Mouse (Mus musculus) lung, adult 2 months (tissue): Measurements from ENCODE around the gene Cd47.

ENCODE experiments used
- CTCF ChIP-seq: fragments of 200-500 bp; IDR thresholded peaks from 2 replicates; pipeline ENCODE4 v1.5.1; 2011; ENCODE audit warnings: mild to moderate bottlenecking, low read length, control low read depth; ENCODE audit not compliant: insufficient read depth
- POLR2A ChIP-seq: fragments of 200-500 bp; IDR thresholded peaks from 2 replicates; pipeline ENCODE4 v1.6.1; 2011; ENCODE audit warnings: low read depth, mild to moderate bottlenecking, control low read depth, low read length, borderline replicate concordance; ENCODE audit errors: extremely low read depth

DNA sequence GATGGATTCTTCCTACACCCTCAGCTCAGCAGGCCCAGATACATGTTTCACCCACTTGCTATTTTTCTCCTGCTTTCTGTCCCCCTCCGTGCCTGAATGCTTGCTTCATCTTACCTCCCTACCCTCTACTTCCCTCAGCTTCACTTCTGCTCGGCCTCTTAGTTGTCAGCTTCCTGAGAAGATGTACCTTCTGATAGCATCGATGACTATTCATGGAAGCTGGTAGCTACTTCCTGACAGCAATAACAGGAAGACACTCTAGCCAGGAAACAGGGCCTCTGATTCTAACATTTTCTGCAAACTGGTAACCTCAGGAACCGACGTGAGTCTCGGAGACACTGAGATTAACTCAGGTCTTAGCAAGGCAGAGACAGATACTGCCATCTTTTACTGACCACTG, 1.5 kb upstream of the Cd47 start:
- TF ChIP-seq CTCF (no peak), POLR2A (no peak)
